Comparison of ENCODE assay signal across 14 mouse cellular contexts in genomic region chr7:73657283-73657682, GRCm38 (mm10).
A peak's percentile ranks its signal among the peaks of the same experiment; 100 is the strongest.
DNase-seq lines count a peak whose midpoint lies in the region; ATAC-seq and TF ChIP-seq lines count a peak whose summit lies in the region.
"Had no signal": no experiment of that assay in that cellular context is flagged by ENCODE, and none has a peak within 500 bp of the region (broad histone marks: within the 10 kb centered on the region; RNA-seq: fewer than 3 reads in every experiment).

No protein-coding gene starts in this region.

- no peak for TF ChIP-seq CTCF in forebrain, postnatal 0 days (IDR thresholded peaks at IDR 0.05; ENCODE audit: low read depth)

- H3K36me3 ChIP-seq in heart, embryonic 12.5 days: no peaks in the 10 kb centered on the region
- no peaks in the 10 kb centered on the region for H3K36me3 ChIP-seq in kidney, embryonic 16.5 days (ENCODE audit: insufficient read depth, low read length)
- H3K36me3 ChIP-seq in forebrain, postnatal 0 days (ENCODE audit: insufficient read depth): no peaks in the 10 kb centered on the region
- H3K36me3 ChIP-seq: embryonic facial prominence, embryonic 13.5 days; hindbrain, embryonic 12.5 days had no signal

- WGBS in heart, embryonic 12.5 days: 28% methylated on average over 7 of the region's 7 CpGs
- 23% methylated on average over 7 of the region's 7 CpGs for WGBS in kidney, embryonic 16.5 days
- 71% methylated on average over 7 of the region's 7 CpGs for WGBS in forebrain, postnatal 0 days

- ATAC-seq in heart, embryonic 12.5 days (ENCODE audit: insufficient number of reproducible peaks, low FRiP score): peak; percentile 80
- ATAC-seq in kidney, embryonic 16.5 days (ENCODE audit: low FRiP score, low TSS enrichment): peak; percentile 52; the same call in 1 of the 2 replicates
- no peak for ATAC-seq in forebrain, postnatal 0 days
- ATAC-seq: activated CD4-positive, CD25-positive, alpha-beta regulatory T cell, adult 4 months had no signal

- DNase-seq in urinary bladder, postnatal 14 days (ENCODE audit: low spot score): peak; percentile 67
- DNase-seq in urinary bladder, postnatal 10 days (ENCODE audit: low spot score): no peak
- no peak for DNase-seq in right cerebral cortex, postnatal 4 days
- no peak for DNase-seq in right cerebral cortex, postnatal 10 days (ENCODE audit: low spot score in 2 of 2)
- no peak for DNase-seq in forebrain, postnatal 0 days
- DNase-seq: cerebellum, adult 11 months; right cerebral cortex, adult 18-20 months; thymus, adult 2 months had no signal

- no peak overlapping the region for H3K27ac ChIP-seq in heart, embryonic 12.5 days (ENCODE audit: poor library complexity, severe bottlenecking)
- H3K27ac ChIP-seq in kidney, embryonic 16.5 days (ENCODE audit: low read length): peak overlapping the region; percentile 4; the same call in 1 of the 2 replicates
- H3K27ac ChIP-seq in forebrain, postnatal 0 days (ENCODE audit: low read depth, low read length): no peak overlapping the region
- H3K27ac ChIP-seq: embryonic facial prominence, embryonic 13.5 days; hindbrain, embryonic 12.5 days; macrophage had no signal

- H3K27me3 ChIP-seq in heart, embryonic 12.5 days (replicated peaks): peaks cover 8% of the 10 kb centered on the region
- H3K27me3 ChIP-seq in kidney, embryonic 16.5 days (ENCODE audit: insufficient read depth, low read length): peaks cover 6% of the 10 kb centered on the region; the same call in 1 of the 2 replicates
- no peaks in the 10 kb centered on the region for H3K27me3 ChIP-seq in forebrain, postnatal 0 days (ENCODE audit: insufficient read depth, low read length)
- H3K27me3 ChIP-seq: embryonic facial prominence, embryonic 13.5 days had no signal

- H3K9ac ChIP-seq in heart, embryonic 12.5 days: no peak overlapping the region
- H3K9ac ChIP-seq in kidney, embryonic 16.5 days (replicated peaks; ENCODE audit: low read length): 0 out of 2 replicates have a peak overlapping the region, but pooled peaks have one; percentile 27
- no peak overlapping the region for H3K9ac ChIP-seq in forebrain, postnatal 0 days
- H3K9ac ChIP-seq: embryonic facial prominence, embryonic 13.5 days; hindbrain, embryonic 12.5 days had no signal

- no peak overlapping the region for H3K4me3 ChIP-seq in heart, embryonic 12.5 days
- no peak overlapping the region for H3K4me3 ChIP-seq in kidney, embryonic 16.5 days (ENCODE audit: low read length)
- H3K4me3 ChIP-seq in forebrain, postnatal 0 days (ENCODE audit: low read depth, low read length): no peak overlapping the region
- H3K4me3 ChIP-seq: embryonic facial prominence, embryonic 13.5 days; hindbrain, embryonic 12.5 days had no signal

- H3K4me1 ChIP-seq in heart, embryonic 12.5 days (replicated peaks): 0 out of 2 replicates have a peak, but pooled peaks cover 3% of the 10 kb centered on the region
- peaks cover 3% of the 10 kb centered on the region; the same call in 1 of the 2 replicates for H3K4me1 ChIP-seq in kidney, embryonic 16.5 days (ENCODE audit: insufficient read depth, low read length)
- no peaks in the 10 kb centered on the region for H3K4me1 ChIP-seq in forebrain, postnatal 0 days (ENCODE audit: insufficient read depth)

- H3K4me2 ChIP-seq in heart, embryonic 12.5 days: no peak overlapping the region
- no peak overlapping the region for H3K4me2 ChIP-seq in kidney, embryonic 16.5 days (replicated peaks; ENCODE audit: low read depth, low read length)
- H3K4me2 ChIP-seq in forebrain, postnatal 0 days (ENCODE audit: low read depth): no peak overlapping the region
- H3K4me2 ChIP-seq: embryonic facial prominence, embryonic 13.5 days; hindbrain, embryonic 12.5 days had no signal

- H3K9me3 ChIP-seq in heart, embryonic 12.5 days (replicated peaks): no peaks in the 10 kb centered on the region
- no peaks in the 10 kb centered on the region for H3K9me3 ChIP-seq in kidney, embryonic 16.5 days (ENCODE audit: low read length)
- H3K9me3 ChIP-seq in forebrain, postnatal 0 days (ENCODE audit: low read length): no peaks in the 10 kb centered on the region
- H3K9me3 ChIP-seq: embryonic facial prominence, embryonic 13.5 days; hindbrain, embryonic 12.5 days had no signal
